11 mouse cellular contexts compared by ENCODE assay signal in genomic region chr9:72697779-72698178, GRCm38 (mm10).
"Had no signal": no experiment of that assay in that cellular context is flagged by ENCODE, and none has a peak within 500 bp of the region (broad histone marks: within the 10 kb centered on the region; RNA-seq: fewer than 3 reads in every experiment).

No protein-coding gene starts in this region.

- H3K4me3 ChIP-seq: left cerebral cortex, adult 2 months; midbrain, embryonic 13.5 days had no signal

- H3K9me3 ChIP-seq: midbrain, embryonic 13.5 days had no signal

- H3K27ac ChIP-seq: left cerebral cortex, adult 2 months; liver, embryonic 14.5 days; midbrain, embryonic 13.5 days had no signal

- H3K27me3 ChIP-seq: midbrain, embryonic 13.5 days had no signal

- H3K4me2 ChIP-seq: midbrain, embryonic 13.5 days had no signal

- ATAC-seq: lung, postnatal 0 days; midbrain, embryonic 13.5 days had no signal

- H3K9ac ChIP-seq: liver, embryonic 14.5 days; midbrain, embryonic 13.5 days had no signal

- DNase-seq: kidney, postnatal 25 days; liver; lung, adult 2 months; lung, postnatal 36 days; right cerebral cortex, postnatal 14 days; thymus, adult 18-20 months; thymus, postnatal 14 days had no signal
